Mouse (Mus musculus) ES-Bruce4 (cell line): Measurements from ENCODE around the gene Rin3.

ENCODE experiments used
- CTCF ChIP-seq: IDR thresholded peaks from one replicate; pipeline ENCODE4 v1.8.1; 2011; ENCODE audit warnings: low read depth, low read length
- EP300 ChIP-seq: IDR thresholded peaks from 2 replicates; pipeline ENCODE4 v1.6.1; 2011; ENCODE audit warnings: low read depth, low read length; ENCODE audit not compliant: insufficient read depth
- POLR2A ChIP-seq: IDR thresholded peaks from one replicate; pipeline ENCODE4 v1.8.1; 2011; ENCODE audit warnings: low read length; ENCODE audit not compliant: insufficient read depth

DNA sequence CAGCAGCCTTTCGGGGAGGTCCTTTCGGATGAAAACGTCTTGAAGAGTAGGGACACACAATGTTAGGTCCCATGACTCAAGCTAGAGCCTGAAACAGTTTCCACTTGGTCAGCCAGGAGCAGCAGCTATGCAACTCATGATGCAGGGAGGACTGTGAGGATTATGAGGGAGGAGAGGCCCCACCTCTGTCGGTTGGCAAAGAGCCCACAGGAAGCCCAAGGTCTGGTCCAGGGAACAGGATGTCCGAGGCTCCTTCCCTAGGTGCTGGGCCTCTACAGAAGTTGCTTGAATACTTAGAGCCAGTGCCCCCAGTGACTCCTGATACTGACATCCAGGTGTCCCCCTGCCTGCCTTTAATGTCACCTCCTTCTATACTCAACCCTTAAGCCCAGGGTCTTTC lies 28.6 kb downstream of the Rin3 start:
- no peak for TF ChIP-seq POLR2A
- no peak for TF ChIP-seq CTCF
- no peak for TF ChIP-seq EP300
